Mouse (Mus musculus): ENCODE results near the gene Otud7a. TPM values are rescaled to one million over a fixed set of nuclear protein-coding genes. Genes with fewer than 3 reads are reported as not detected.

Otud7a gene
- total and polyA plus RNA-seq, 2 experiments from 2014 or later = 3.2 to 22.5 TPM

- 73% methylated on average over 1 of the region's 1 CpGs for WGBS
- Histone ChIP-seq H3K36me3 (ENCODE audit: insufficient read depth, low read length) (no peaks in the 10 kb centered on the region), H3K4me3 (ENCODE audit: low read length) (no peak overlapping the region), H3K9me3 (ENCODE audit: low read length) (no peaks in the 10 kb centered on the region), H3K9ac (replicated peaks; ENCODE audit: low read length) (no peak overlapping the region), H3K4me2 (ENCODE audit: low read depth, low read length) (no peak overlapping the region), H3K4me1 (ENCODE audit: insufficient read depth, low read length) (no peaks in the 10 kb centered on the region), H3K27me3 (ENCODE audit: insufficient read depth, low read length) (no peaks in the 10 kb centered on the region), H3K27ac (no peak overlapping the region)
- no peak for DNase-seq (ENCODE audit: low spot score)
- ATAC-seq = no peak
- TF ChIP-seq CTCF (IDR thresholded peaks at IDR 0.05; ENCODE audit: low read depth) = no peak
These were observed 109.9 kb downstream of the Otud7a start for GRCm38 (mm10) chr7:63554457-63554856.

GRCm38 (mm10) chr7:63556324-63556723 lies 111.8 kb downstream of the Otud7a start:
- no peak for DNase-seq (ENCODE audit: low spot score)

GRCm38 (mm10) chr7:63558918-63559317 lies 114.4 kb downstream of the Otud7a start:
- no peak overlapping the region for H3K4me2 ChIP-seq (ENCODE audit: low read depth, low read length)
- H3K27ac ChIP-seq = no peak overlapping the region
- H3K9ac ChIP-seq (replicated peaks; ENCODE audit: low read length) = no peak overlapping the region
- H3K36me3 ChIP-seq (ENCODE audit: insufficient read depth, low read length) = no peaks in the 10 kb centered on the region
- no peak overlapping the region for H3K4me3 ChIP-seq (ENCODE audit: low read length)
- no peaks in the 10 kb centered on the region for H3K27me3 ChIP-seq (ENCODE audit: insufficient read depth, low read length)
- 96% methylated on average over 3 of the region's 3 CpGs for WGBS
- ATAC-seq (no peak), DNase-seq (ENCODE audit: low spot score) (no peak)
- no peaks in the 10 kb centered on the region for H3K9me3 ChIP-seq (ENCODE audit: low read length)
- no peaks in the 10 kb centered on the region for H3K4me1 ChIP-seq (ENCODE audit: insufficient read depth, low read length)
- no peak for TF ChIP-seq CTCF (IDR thresholded peaks at IDR 0.05; ENCODE audit: low read depth)

More at GRCm38 (mm10) chr7:63556324-63556723, 111.8 kb downstream of the Otud7a start:
- no peak overlapping the region for H3K9ac ChIP-seq (replicated peaks; ENCODE audit: low read length)
- H3K36me3 ChIP-seq (ENCODE audit: insufficient read depth, low read length) = no peaks in the 10 kb centered on the region
- 0 out of 2 replicates have a peak, but pooled peaks have one; percentile 12 for ATAC-seq
- 63% methylated on average over 5 of the region's 5 CpGs for WGBS
- no peak overlapping the region for H3K27ac ChIP-seq
- no peak overlapping the region for H3K4me3 ChIP-seq (ENCODE audit: low read length)
- no peaks in the 10 kb centered on the region for H3K9me3 ChIP-seq (ENCODE audit: low read length)
- H3K27me3 ChIP-seq (ENCODE audit: insufficient read depth, low read length) = no peaks in the 10 kb centered on the region
- no peak overlapping the region for H3K4me2 ChIP-seq (ENCODE audit: low read depth, low read length)
- TF ChIP-seq CTCF (IDR thresholded peaks at IDR 0.05; ENCODE audit: low read depth) = no peak
- no peaks in the 10 kb centered on the region for H3K4me1 ChIP-seq (ENCODE audit: insufficient read depth, low read length)

GRCm38 (mm10) chr7:63559679-63560078 lies 115.1 kb downstream of the Otud7a start:
- H3K4me2 ChIP-seq (ENCODE audit: low read depth, low read length) = no peak overlapping the region
- H3K27me3 ChIP-seq (ENCODE audit: insufficient read depth, low read length) = no peaks in the 10 kb centered on the region
- no peak for ATAC-seq
- no peak overlapping the region for H3K27ac ChIP-seq
- TF ChIP-seq CTCF (IDR thresholded peaks at IDR 0.05; ENCODE audit: low read depth) = no peak
- WGBS = 80% methylated on average over 1 of the region's 1 CpGs
- H3K9me3 ChIP-seq (ENCODE audit: low read length) = no peaks in the 10 kb centered on the region
- no peak for DNase-seq (ENCODE audit: low spot score)
- no peaks in the 10 kb centered on the region for H3K36me3 ChIP-seq (ENCODE audit: insufficient read depth, low read length)
- no peaks in the 10 kb centered on the region for H3K4me1 ChIP-seq (ENCODE audit: insufficient read depth, low read length)
- no peak overlapping the region for H3K4me3 ChIP-seq (ENCODE audit: low read length)
- H3K9ac ChIP-seq (replicated peaks; ENCODE audit: low read length) = no peak overlapping the region

DNA sequence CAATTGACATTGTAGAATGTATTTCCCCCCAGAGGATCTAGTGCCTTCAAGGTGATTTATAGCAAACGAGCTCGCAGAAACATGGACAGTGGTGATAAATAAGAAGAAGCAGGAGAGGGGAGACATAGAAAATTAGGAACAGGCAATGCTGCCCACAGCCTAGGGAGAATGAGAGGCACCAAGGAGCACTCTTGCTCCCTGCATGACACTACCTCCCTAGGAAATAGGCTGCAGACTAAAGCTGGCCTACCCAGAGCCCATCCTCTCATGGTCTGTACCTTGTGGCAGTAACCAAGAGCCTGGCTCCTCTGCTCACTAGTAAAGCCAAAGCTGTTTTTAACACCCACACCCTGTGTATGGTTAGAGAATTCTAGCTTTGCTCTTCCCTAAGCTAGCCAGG lies 138.8 kb downstream of the Otud7a start:
- WGBS = 67% methylated on average over 2 of the region's 2 CpGs
- no peaks in the 10 kb centered on the region for H3K27me3 ChIP-seq (ENCODE audit: insufficient read depth, low read length)
- no peaks in the 10 kb centered on the region for H3K36me3 ChIP-seq (ENCODE audit: insufficient read depth, low read length)
- no peak for TF ChIP-seq CTCF (IDR thresholded peaks at IDR 0.05; ENCODE audit: low read depth)
- no peaks in the 10 kb centered on the region for H3K9me3 ChIP-seq (ENCODE audit: low read length)
- DNase-seq (ENCODE audit: low spot score) (no peak), ATAC-seq (no peak)
- H3K4me2 ChIP-seq (ENCODE audit: low read depth, low read length) = no peak overlapping the region
- no peak overlapping the region for H3K9ac ChIP-seq (replicated peaks; ENCODE audit: low read length)
- H3K27ac ChIP-seq = no peak overlapping the region
- H3K4me1 ChIP-seq (ENCODE audit: insufficient read depth, low read length) = no peaks in the 10 kb centered on the region
- no peak overlapping the region for H3K4me3 ChIP-seq (ENCODE audit: low read length)

GRCm38 (mm10) chr7:63586184-63586870 lies 141.8 kb downstream of the Otud7a start:
- Histone ChIP-seq H3K9ac (replicated peaks; ENCODE audit: low read length) (no peak overlapping the region), H3K4me1 (ENCODE audit: insufficient read depth, low read length) (no peaks in the 10 kb centered on the region), H3K4me2 (ENCODE audit: low read depth, low read length) (no peak overlapping the region), H3K4me3 (ENCODE audit: low read length) (no peak overlapping the region), H3K9me3 (ENCODE audit: low read length) (no peaks in the 10 kb centered on the region), H3K27me3 (ENCODE audit: insufficient read depth, low read length) (no peaks in the 10 kb centered on the region), H3K36me3 (ENCODE audit: insufficient read depth, low read length) (no peaks in the 10 kb centered on the region), H3K27ac (no peak overlapping the region)
- 54% methylated on average over 2 of the region's 2 CpGs for WGBS
- TF ChIP-seq CTCF (IDR thresholded peaks at IDR 0.05; ENCODE audit: low read depth) = peak; percentile 51
- DNase-seq (ENCODE audit: low spot score) = peak; percentile 32
- ATAC-seq = peak; percentile 53; the same call in 1 of the 2 replicates

GRCm38 (mm10) chr7:63590305-63590704 lies 145.8 kb downstream of the Otud7a start:
- no peak overlapping the region for H3K27ac ChIP-seq
- H3K4me1 ChIP-seq (ENCODE audit: insufficient read depth, low read length) = no peaks in the 10 kb centered on the region
- peak; percentile 39; the same call in 1 of the 2 replicates for TF ChIP-seq CTCF (IDR thresholded peaks at IDR 0.05; ENCODE audit: low read depth)
- ATAC-seq = no peak
- H3K4me2 ChIP-seq (ENCODE audit: low read depth, low read length) = no peak overlapping the region
- H3K27me3 ChIP-seq (ENCODE audit: insufficient read depth, low read length) = no peaks in the 10 kb centered on the region
- DNase-seq (ENCODE audit: low spot score) = no peak
- no peaks in the 10 kb centered on the region for H3K9me3 ChIP-seq (ENCODE audit: low read length)
- no peaks in the 10 kb centered on the region for H3K36me3 ChIP-seq (ENCODE audit: insufficient read depth, low read length)
- H3K4me3 ChIP-seq (ENCODE audit: low read length) = no peak overlapping the region
- no peak overlapping the region for H3K9ac ChIP-seq (replicated peaks; ENCODE audit: low read length)
- 66% methylated on average over 2 of the region's 2 CpGs for WGBS

Data from hindbrain, postnatal 0 days (tissue).